Mouse (Mus musculus): Measurements from ENCODE around the gene Rassf3.

Gene Rassf3

DNA sequence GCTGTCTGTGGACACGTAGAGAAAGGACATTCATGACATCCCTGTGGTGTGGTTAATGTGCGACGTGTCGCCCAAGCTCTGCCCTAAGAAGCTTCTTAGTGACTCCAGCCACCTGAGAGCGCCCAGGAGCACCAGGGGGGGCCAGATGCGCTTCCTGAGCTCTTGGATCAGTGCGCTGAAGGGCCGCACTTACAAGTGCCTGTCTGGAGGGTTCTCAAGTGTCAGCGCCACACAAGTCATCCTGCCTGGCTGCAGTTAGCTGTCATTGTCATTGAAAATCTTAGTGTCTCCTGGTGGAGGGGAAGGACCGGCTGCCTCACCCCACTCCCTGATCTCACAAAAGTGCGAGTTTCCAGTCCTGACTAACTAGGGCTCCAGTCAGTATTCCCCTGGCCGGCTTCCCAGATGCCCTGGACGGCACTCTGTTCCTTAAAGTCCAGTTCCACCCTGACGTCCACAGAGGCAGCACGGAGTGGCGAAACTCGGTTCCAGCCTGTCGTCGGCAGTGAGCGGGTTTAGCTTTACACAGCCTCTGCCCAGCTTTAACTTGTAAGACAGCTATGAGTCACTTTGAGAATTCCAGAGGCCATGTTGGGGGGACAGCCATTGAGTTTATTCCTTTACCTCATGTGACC, 80.5 kb downstream of the Rassf3 start:
- no peak for DNase-seq

DNA sequence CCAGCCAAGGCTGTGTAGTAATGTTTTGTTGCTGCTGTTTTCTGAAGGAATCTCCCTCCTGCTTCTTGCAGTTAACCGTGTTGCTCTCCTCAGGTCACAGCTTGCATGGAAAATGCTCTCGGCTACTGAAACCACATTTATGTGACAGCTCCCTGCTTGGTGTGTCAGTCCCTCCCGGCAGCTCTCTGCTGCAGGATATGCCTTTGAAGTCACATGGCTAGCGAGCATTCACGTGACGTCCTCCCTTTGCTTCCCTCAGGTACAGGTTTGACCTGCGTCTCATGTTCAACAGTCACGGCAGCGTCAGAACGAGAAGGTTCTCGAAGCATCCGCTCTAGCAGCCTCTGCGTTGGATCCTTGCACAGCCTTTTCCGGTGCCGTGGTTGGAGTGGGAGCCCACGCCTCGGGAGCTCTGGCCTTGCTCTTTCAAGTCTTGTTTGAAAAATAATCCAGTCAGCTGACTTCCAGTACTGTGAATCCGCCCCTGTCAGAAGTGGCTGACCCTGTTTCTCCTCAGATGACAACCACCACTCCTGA, 81.3 kb downstream of the Rassf3 start:
- DNase-seq: no peak

DNA sequence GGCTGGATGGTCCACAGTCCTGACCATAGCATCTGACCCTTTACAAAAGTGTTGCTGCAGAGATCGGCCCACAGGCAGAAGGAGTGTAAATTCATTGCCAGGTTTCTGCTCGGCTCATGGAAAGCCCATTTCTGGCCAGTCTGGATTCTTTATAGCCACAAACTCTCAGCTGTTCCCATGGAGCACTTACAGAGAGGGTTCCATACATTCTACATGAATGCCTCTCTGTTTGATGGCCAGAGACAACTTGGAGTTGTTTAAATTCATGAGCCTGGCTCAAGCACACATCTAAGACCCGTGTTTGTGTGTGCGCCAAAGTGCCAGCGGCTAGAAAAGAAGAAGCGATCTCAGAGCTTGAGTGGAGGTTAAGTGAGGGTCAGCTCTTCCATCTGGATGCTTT, 81.9 kb downstream of the Rassf3 start:
- no peak for DNase-seq

DNA sequence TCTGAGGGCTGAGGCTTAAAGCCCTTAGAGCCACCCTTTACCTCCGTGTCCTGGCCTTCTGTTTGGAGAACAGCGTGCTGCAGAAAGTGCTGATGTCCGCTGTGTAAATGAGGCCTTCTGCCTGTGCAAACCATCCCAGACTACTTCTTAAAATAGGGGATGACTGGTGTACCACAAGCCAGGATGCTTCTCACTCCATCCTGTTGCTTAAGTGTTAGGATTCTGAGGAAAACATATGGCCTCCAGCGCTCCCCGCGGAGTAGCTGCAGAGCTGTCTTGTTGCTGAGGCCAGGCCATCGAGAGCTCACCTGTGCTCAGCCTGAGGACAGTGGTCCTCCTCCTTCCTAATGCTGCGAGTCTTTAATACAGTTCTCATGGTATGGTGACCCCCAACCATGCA, 84.2 kb downstream of the Rassf3 start:
- DNase-seq: no peak

DNA sequence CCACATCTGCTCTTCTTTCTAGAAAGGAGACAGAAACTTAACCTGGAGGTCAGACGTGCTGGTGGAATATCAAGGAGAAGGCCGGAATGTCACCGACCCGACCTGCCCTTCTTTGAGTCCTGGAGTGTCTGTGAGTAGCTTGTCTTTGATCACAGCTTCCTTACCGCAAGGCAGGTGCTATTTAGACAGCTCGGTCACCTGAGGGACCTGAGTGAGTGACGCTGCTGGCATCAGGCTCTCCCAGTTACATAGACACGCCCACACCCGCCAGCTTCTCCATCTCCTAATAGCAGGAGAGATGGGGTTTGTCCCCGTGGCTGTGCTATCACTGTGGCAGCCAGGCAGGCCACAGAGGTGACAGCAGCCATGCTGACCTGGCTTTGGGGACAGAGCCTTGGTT, 85.5 kb downstream of the Rassf3 start:
- DNase-seq: no peak

DNA sequence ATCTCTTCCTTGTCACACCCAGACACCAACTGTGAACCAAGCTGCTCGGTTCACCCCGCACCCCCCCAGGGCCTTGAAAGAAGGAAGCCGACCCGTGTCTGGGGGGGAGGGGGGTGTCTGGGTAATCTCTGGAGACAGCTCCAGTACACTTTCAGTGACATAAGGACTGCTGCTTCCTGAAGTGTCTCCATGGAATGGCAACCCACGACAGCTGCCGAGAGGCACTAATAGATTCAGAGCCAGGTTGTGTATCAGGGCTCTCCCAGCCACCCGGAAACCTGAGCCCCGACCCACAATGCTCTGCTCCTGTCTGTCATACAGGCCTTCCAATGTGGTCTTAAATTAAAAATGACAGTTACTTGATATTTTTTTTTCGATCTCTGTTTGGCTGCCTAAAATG, 89.8 kb downstream of the Rassf3 start:
- DNase-seq: no peak

DNA sequence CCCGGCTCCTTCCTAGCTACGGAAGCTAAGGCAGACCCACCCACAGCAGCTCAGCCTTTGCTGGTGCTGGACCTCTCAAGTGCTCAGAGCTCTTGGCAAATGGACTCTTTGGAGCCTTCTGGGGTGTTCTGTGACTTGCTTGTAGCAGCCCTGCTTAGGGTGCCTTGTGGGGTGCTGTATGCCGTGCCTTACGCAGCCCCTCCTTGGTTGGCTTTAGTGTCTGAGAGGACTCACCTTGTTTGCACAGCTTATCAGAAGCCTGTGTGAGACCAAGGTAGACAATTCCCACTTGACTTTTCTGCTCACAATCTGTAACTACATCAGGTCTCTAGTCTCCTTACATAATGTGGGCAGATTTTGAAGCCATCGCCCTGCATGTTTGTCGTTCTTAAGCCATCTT, 90.5 kb downstream of the Rassf3 start:
- no peak for DNase-seq

DNA sequence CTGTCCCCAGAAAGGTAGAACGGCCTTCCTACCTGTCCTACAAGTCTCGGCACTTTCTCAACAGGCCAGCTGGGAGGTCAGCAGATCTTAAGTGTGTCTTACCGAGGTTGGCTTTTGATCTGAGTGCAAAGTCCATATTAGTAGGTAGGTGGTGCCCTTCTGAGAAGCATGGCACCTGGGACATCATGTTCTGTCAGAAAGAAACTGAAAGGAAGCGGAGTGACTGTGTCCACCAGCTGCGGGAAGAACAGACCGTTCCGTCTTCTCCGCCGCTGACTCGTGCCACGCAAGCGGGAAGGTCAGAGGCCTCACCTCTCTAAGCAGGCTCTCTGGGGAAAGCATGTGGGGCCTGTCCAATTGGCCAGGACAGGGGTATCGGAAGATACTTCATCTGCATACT, 91.4 kb downstream of the Rassf3 start:
- no peak for DNase-seq

DNA sequence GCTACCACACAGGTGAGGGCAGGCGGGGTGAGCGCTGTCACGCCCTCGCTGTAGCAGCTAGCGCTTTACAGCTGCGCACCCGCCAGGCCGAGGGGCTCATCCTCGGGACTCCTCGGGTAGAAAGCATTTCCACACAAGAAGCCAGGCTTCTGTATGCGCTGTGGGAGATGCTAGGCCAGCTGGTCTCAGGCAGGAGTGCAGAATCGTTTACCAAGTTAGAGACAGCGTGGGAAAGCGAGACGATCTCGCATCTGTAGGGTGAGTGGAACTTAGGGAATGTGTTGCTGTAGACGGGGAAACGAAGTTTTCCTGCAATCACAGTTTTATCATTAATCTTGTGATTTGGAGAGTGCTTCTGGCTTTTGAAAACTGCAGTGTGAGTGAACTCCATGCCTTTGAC, 94.9 kb downstream of the Rassf3 start:
- no peak for DNase-seq

DNA sequence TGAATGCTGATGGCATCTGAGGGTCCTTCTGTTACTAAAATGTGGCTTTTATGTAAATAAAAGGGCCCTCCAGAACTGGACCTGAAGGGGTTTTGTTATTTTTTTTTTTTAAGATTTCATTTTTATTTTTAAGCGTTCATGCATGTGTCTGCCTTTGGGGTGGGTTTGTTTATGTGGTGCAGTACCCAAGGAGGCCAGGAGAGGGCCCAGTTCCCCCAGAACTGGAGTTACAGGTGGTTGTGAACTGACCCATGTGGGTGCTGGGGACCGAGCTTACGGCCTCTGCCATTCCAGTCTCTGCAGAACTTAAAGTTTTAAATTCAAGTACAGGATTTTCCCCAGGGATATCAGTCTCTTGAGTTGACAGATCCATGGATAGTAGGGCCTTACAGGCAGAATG, 96.8 kb downstream of the Rassf3 start:
- no peak for DNase-seq

DNA sequence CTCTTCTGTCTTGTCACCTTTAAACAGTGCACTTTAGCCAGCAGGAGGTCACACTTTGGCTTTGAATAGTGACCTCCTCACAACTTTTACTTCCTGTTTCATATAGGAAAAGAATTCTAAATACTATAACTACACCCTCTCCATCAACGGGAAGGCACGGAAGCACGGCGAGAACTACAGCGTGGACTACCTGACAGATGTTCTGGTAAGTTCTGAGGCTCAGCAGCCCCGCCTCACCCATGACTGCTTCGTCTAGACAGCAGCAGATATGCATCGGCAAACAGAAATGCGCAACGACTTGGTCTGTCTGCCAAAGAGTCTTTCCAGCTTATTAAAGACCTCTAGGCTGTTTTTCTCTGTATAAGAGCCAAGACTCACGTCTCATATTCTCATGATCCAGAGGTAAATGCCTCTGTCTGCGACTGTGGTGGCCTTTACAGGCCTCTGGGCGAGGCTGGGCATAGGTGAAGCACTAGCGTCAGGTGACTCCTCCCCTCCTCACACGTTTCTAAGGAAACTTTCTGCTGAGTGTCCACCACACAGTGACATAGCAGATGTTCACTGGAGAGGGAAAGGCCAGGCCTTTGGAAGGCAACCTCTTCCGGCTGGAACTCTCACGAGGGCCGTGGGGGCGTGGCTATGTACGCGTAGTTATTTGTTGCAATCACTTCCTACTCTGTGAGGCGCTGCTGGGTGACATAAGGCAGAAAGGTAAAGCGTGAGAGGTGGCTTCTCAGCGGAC, 99.4 kb downstream of the Rassf3 start:
- DNase-seq: peak; percentile 31 to 52

DNA sequence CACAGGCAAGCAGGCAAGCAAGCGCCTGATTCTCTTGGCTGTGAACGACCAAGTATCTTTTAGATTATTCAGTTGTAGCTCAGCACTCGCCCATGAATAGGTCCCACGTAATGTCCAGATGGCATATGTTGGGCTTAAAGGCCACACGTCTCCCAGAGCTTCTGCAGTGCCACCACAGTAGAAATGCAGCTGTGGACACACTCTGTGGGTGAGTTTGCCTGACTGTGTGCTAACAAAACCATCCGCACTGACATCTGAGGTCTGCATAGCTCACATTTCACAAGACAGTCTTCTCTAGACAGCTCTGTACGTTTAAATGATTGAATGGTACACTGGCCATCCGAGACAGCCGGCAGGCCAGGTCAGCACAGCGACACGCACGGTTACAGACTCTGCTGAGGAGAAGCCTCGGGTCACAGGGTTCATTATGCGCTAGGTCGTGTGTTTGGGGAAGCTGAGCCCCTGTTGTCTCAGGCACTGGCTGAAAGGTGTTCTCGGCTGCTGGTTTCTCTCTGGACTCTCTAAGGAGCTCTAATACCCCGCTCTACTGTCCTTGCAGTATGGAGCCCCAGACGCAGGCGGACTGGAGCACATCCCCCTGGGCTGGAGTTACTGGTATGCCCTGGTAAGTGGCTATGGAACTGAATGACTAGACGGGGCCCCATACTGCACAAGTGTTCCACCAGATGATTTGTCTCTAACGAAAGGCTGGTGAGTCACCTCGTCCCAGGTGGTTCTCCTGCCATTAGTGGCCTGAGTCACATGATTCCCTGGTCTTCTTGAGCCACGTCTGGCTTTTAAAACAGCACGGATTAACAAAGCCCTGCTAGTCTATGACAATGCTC, 100.3 kb downstream of the Rassf3 start:
- DNase-seq: peak in 1 of 2 experiments; percentile 47

DNA sequence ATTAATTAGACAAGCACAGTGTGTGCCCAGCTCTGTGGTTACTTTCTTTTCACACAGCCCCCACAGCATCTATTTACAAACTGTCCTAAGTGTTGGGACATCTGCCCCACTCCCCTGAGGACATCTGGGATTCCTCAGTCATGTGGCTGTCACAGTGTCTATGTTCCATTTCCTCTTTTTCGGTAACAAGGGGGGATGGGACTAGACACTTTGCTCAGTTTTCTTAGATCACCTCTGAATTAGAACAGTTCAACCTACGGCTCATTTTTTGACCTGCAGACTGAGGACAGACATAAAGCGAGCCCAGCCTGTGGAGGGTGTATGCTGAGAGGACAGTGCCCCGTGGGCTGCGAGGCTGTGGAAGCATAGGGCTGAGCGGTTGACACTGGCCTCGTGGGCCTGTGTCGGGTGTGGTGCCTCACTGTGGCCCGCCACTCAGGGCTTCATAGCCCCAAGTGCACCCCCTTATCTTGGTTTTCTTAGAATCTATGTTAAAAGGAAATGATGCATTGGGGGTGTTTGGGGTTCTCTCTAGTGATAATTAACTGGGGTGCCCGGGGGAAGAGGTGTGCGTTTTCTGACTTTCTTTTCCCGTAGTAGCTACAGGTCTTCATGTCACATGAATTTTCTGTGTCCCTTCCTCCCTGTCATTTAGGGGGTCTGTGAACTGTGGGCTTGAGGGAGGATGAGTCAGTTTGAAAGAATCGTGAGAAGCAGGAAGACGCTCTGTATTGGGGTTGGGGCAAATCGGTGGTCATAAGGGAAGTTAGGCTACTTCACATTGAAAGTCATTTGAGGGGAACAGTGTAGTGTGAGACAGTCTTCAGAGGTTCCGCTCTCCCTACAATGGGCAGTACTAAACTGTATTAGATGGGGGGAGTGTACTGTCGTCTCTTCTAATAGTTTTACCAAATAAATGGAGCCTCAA, 101.2 kb downstream of the Rassf3 start:
- DNase-seq: no peak

DNA sequence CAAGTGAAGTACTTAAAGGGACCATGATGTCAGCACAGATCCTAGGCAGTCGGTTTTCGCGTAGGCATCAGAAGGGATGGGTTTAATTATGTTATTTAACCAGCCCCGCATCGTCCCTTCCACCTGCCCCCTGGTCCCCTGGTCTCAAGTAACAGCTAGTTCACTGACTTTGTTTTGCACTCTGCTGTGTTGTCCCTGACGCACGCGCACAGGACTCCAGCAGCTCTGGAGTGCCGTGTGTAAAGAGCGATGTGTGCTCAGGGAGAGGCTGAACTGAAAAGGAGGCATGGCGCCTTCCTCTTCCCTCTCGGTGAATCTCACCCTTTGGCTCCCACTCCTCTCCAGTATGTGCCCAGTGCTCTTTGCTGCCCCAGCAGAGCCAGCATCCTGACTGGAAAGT, 102.1 kb downstream of the Rassf3 start:
- DNase-seq: no peak

DNA sequence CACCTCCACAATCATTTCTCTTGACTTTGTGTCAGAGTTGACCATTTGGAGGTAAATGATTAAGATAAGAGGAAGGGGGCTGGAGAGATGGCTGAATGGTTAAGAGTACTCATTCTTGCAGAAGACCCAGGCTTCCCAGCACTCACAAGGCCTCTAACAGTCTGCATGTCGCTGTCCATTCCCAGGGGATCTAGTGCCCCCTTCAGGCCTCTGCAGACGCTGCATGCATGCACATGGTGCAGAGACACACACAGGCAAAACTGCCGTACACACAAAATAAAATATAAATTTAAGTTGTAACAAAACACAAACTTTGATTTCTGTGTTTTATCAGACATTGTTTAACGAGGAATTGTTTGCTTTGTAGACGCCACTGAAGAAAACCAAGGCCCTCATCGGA, 105.4 kb downstream of the Rassf3 start:
- DNase-seq: no peak

DNA sequence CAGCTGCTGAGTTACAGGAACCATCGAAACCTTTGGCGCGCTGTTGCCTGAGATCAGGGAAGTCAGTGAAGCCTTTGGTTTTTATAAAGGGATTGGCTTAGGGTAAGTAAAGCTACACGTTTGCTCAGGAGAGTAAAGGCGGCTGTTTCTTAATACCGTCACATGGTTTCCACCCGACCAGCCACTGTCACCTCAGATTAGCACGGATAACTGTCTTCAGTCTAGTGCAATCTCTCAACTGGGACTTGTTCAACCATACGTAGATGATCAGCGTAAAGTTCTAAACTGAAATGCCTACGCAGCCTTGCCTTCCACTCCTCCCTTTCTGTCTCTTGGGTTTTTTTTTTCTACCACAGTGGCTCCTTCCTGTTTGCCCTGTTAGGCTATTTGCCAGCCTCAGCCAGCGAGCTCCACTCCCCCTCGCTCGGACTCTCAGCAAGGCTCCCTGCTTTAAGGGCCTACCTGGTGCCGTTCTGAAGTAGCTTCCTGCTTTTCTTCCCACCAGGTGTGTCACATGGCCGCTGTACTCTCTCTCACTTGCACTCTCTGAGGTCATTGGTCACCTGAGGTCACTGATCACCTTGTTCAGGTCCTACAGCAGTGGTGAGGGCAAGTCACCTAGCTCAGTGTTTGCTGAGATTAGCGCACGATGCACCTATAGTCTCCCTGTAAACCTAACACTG, 107.2 kb downstream of the Rassf3 start:
- no peak for DNase-seq

DNA sequence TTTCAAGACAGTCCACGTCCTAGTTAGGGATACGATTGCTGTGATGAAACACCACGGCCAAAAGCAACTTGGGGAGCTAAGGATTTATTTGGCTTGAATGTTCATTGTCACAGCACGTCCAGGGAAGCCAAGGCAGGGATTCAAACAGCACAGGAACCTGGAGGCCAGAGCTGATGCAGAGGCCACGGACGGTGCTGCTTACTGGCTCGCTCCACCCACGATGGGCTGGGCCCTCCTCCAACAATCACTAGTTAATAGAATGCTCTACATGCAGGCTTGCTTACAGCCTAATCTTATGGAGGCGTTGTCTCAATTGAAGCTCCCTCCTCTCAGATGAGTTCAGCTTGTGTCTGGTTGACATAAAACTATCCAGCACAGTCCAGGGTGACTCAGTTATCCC, 108.4 kb downstream of the Rassf3 start:
- DNase-seq: no peak

DNA sequence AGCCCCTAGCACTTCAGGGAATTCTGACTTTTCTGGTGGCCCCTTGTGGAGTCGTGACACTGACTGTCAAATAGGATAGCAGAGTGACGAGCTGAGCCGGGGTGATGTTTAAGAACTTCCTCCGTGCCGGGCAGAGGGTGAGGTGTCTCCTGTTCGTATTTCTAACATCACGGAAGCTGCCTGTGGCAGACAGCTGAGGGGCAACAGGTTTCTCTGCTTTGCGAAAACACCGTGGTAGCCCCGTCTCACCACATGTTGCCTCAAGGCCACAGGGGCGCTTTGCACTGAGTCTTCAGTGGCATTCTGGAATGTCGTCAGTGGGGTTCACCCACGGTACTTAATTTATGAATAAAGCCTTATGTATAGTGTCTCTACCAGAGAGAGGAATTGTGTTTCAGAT, 108.9 kb downstream of the Rassf3 start:
- no peak for DNase-seq

DNA sequence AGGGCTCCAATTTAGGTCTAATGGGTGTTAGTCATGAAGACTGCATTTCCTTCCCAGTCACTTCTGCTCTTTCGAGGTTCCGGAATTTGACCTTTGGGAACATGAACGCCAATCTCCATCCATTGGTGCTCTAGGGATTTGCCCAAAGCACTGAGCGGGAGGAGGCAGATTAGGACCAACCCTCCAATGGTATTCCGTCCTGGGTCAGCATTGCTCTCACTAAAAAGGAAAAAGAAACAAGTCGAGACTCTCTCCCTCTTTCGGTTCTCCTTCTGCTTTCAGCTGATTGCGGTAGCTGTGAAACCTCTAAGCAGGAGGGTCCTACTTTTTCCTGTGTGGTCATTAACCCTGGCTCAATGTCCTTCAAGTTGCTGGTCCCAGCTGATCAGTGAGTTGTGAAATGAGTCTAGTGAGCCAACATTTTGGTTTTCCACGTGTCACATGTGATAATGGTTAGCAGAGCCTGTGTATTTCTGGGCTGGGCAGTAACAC, 110.3 kb downstream of the Rassf3 start:
- DNase-seq: peak in 1 of 2 experiments; percentile 42

DNA sequence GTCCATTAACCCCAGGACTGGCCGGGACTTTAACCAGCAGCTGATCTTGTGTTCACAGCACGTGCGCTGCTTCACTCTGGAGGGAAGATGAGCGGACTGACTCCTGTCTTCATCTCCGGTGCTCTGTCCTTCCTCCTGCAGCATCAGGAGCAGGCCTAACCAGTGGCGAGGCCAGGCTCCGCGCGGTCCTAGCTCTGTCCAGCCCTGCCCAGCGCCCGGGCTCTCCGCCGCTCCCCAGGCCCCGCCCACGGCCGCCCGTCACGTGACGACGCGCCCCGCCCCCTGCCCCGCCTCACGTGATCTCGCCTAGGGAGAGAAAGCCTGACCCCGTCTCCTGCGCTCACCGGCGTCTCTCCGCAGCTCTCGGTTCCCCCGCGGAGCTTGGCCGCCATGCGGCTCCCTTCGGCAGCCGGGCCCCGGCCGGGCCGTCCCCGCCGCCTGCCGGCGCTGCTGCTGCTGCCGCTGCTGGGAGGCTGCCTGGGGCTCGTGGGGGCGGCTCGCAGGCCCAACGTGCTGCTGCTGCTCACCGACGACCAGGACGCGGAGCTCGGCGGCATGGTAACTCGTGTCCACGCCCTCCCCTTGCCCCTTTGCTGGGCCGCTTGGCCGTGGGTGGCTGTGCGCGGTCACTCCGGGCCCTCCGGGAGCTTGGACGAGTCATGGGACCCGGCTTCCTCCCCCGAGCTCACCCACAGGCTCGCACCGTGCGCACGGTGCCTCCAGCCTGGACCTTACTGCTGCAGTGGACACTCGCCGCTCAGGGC, 111.2 kb downstream of the Rassf3 start, which contains the start of gene Gns:
TSS of gene Gns (plus strand) at position 290 of the 764 bp plus-strand sequence.
- DNase-seq: peak; percentile 95 to 96

DNA sequence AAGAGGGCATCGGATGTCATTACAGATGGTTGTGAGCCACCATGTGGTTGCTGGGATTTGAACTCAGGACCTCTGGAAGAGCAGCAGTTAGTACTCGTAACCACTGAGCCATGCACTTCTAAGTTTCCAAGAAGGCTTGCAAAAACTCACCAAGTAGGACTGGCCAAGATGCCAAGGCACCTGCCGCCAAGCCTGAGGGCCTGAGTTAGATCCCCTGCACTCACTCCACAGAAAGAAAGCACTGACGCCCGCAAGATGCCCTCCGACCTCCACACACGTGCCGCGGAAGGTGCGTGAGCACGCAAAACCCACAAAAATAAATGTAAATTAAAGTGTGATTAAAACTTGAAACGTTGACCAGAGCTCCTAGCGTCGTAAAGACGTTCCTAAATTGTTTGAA, 111.8 kb downstream of the Rassf3 start:
- no peak for DNase-seq
